Mouse (Mus musculus) layer of hippocampus, adult 9-11 months (tissue): ENCODE measurements around the gene Plekho2.

Experiments
- DNase-seq: peaks from one replicate; pipeline ENCODE4 v3.0.0; 2022

The Plekho2 gene

GRCm38 (mm10) chr9:65583045-65583444 lies 3.2 kb upstream of the Plekho2 start:
- no peak for DNase-seq

- DNase-seq = peak; percentile 81
These were observed 789 bp upstream of the Plekho2 start for GRCm38 (mm10) chr9:65580401-65581256.

- no peak for DNase-seq
These were observed 1.0 kb downstream of the Plekho2 start for GRCm38 (mm10) chr9:65578801-65579249.

- DNase-seq = no peak
These were observed 2.2 kb downstream of the Plekho2 start for GRCm38 (mm10) chr9:65577511-65578196.

- DNase-seq = peak; percentile 52
These were observed 2.9 kb downstream of the Plekho2 start for GRCm38 (mm10) chr9:65576861-65577510.

GRCm38 (mm10) chr9:65575393-65576196 lies 4.2 kb downstream of the Plekho2 start:
- DNase-seq = no peak

- no peak for DNase-seq
These were observed 5.1 kb downstream of the Plekho2 start for GRCm38 (mm10) chr9:65574513-65575392.

- no peak for DNase-seq
These were observed 7.0 kb downstream of the Plekho2 start for GRCm38 (mm10) chr9:65572837-65573236.

GRCm38 (mm10) chr9:65569491-65569971 lies 10.3 kb downstream of the Plekho2 start:
- no peak for DNase-seq

- DNase-seq = peak; percentile 55
These were observed 11.1 kb downstream of the Plekho2 start for GRCm38 (mm10) chr9:65568787-65569186.

- DNase-seq = no peak
These were observed 15.1 kb downstream of the Plekho2 start for GRCm38 (mm10) chr9:65564698-65565097.

- DNase-seq = no peak
These were observed 16.8 kb downstream of the Plekho2 start for GRCm38 (mm10) chr9:65563073-65563472.

- peak; percentile 90 for DNase-seq
These were observed 17.7 kb downstream of the Plekho2 start for GRCm38 (mm10) chr9:65562081-65562506.

- DNase-seq = peak; percentile 61
These were observed 18.8 kb downstream of the Plekho2 start for GRCm38 (mm10) chr9:65561016-65561415.

- DNase-seq = no peak
These were observed 21.0 kb downstream of the Plekho2 start for GRCm38 (mm10) chr9:65558806-65559205.

- no peak for DNase-seq
These were observed 22.9 kb downstream of the Plekho2 start for GRCm38 (mm10) chr9:65556979-65557378.

GRCm38 (mm10) chr9:65556349-65556748 lies 23.5 kb downstream of the Plekho2 start:
- no peak for DNase-seq

- DNase-seq = no peak
These were observed 24.2 kb downstream of the Plekho2 start for GRCm38 (mm10) chr9:65555621-65556020.

- no peak for DNase-seq
These were observed 24.8 kb downstream of the Plekho2 start for GRCm38 (mm10) chr9:65555001-65555405.

GRCm38 (mm10) chr9:65552711-65553110 lies 27.1 kb downstream of the Plekho2 start:
- DNase-seq = no peak

- DNase-seq = peak; percentile 60
These were observed 27.7 kb downstream of the Plekho2 start for GRCm38 (mm10) chr9:65552141-65552540.
